Comparison of ENCODE assay signal across 8 mouse cellular contexts in genomic region chr4:136117022-136117421, GRCm38 (mm10). TPM values are rescaled to one million over a fixed set of nuclear protein-coding genes. Genes with fewer than 3 reads are reported as not detected.
DNase-seq lines count a peak whose midpoint lies in the region; ATAC-seq and TF ChIP-seq lines count a peak whose summit lies in the region.

No protein-coding gene starts in this region.

- H3K36me3 ChIP-seq in hindbrain, embryonic 10.5 days, result no peaks in the 10 kb centered on the region
- H3K36me3 ChIP-seq in hindbrain, embryonic 11.5 days (ENCODE audit: control insufficient read depth, insufficient read depth, low read length), result no peaks in the 10 kb centered on the region
- H3K36me3 ChIP-seq in heart, adult 2 months (ENCODE audit: control insufficient read depth, insufficient read depth, low read length), result no peaks in the 10 kb centered on the region
- H3K36me3 ChIP-seq in limb, embryonic 15.5 days, result no peaks in the 10 kb centered on the region

- no peaks in the 10 kb centered on the region for H3K9me3 ChIP-seq in hindbrain, embryonic 10.5 days
- no peaks in the 10 kb centered on the region for H3K9me3 ChIP-seq in hindbrain, embryonic 11.5 days (ENCODE audit: control insufficient read depth, low read length)
- H3K9me3 ChIP-seq in limb, embryonic 15.5 days, result no peaks in the 10 kb centered on the region

- 79% methylated on average over 13 of the region's 13 CpGs for WGBS in hindbrain, embryonic 10.5 days
- WGBS in hindbrain, embryonic 11.5 days, result 72% methylated on average over 13 of the region's 13 CpGs
- 11% methylated on average over 13 of the region's 13 CpGs for WGBS in heart, adult 2 months
- 45% methylated on average over 13 of the region's 13 CpGs for WGBS in limb, embryonic 15.5 days

- H3K4me1 ChIP-seq in hindbrain, embryonic 10.5 days (replicated peaks), result peaks cover 45% of the 10 kb centered on the region
- H3K4me1 ChIP-seq in hindbrain, embryonic 11.5 days (replicated peaks; ENCODE audit: control insufficient read depth, insufficient read depth, low read length), result 0 out of 2 replicates have a peak, but pooled peaks cover 2% of the 10 kb centered on the region
- peaks cover 8% of the 10 kb centered on the region; the same call in 1 of the 2 replicates for H3K4me1 ChIP-seq in heart, adult 2 months (ENCODE audit: control insufficient read depth, insufficient read depth, low read length)
- H3K4me1 ChIP-seq in limb, embryonic 15.5 days, result peaks cover 21% of the 10 kb centered on the region

- intact Hi-C loops in heart, adult 2 months (cut with DNase I), result loop anchor here (5.0 kb wide), 1 partner anchor 45 kb away; no protein-coding TSS in a partner anchor

- TF ChIP-seq POLR2A in heart, adult 2 months (IDR thresholded peaks at IDR 0.05; ENCODE audit: insufficient read depth, low read depth, low read length), result peak; percentile 74

- H3K4me3 ChIP-seq in hindbrain, embryonic 10.5 days, result no peak overlapping the region
- H3K4me3 ChIP-seq in hindbrain, embryonic 11.5 days (ENCODE audit: low read depth, low read length), result no peak overlapping the region
- H3K4me3 ChIP-seq in heart, adult 2 months, result no peak overlapping the region
- no peak overlapping the region for H3K4me3 ChIP-seq in limb, embryonic 15.5 days

- no peak for ATAC-seq in hindbrain, embryonic 11.5 days (ENCODE audit: low FRiP score)
- ATAC-seq in limb, embryonic 15.5 days (ENCODE audit: insufficient number of reproducible peaks, low FRiP score, low TSS enrichment, low read depth), result 0 out of 2 replicates have a peak, but pooled peaks have one; percentile 9
- ATAC-seq in activated CD4-positive, CD25-positive, alpha-beta regulatory T cell, adult 4 months, result no peak

- H3K27me3 ChIP-seq in hindbrain, embryonic 10.5 days (ENCODE audit: insufficient read depth, poor library complexity, severe bottlenecking), result no peaks in the 10 kb centered on the region
- no peaks in the 10 kb centered on the region for H3K27me3 ChIP-seq in hindbrain, embryonic 11.5 days (ENCODE audit: control insufficient read depth, insufficient read depth, low read length)
- no peaks in the 10 kb centered on the region for H3K27me3 ChIP-seq in heart, adult 2 months (ENCODE audit: control insufficient read depth, insufficient read depth, low read length)
- H3K27me3 ChIP-seq in limb, embryonic 15.5 days, result no peaks in the 10 kb centered on the region

- no peak for TF ChIP-seq CTCF in heart, adult 2 months (IDR thresholded peaks at IDR 0.05)

- H3K4me2 ChIP-seq in hindbrain, embryonic 11.5 days (replicated peaks; ENCODE audit: low read depth, low read length), result no peak overlapping the region
- no peak overlapping the region for H3K4me2 ChIP-seq in limb, embryonic 15.5 days

- DNase-seq in hindbrain, embryonic 10.5 days (ENCODE audit: low spot score), result no peak
- DNase-seq in hindbrain, embryonic 11.5 days (ENCODE audit: low spot score), result no peak
- peak; percentile 86 for DNase-seq in adrenal gland, adult 8-10 months
- DNase-seq in heart, adult 2 months, result peak; percentile 72 to 80
- peak; percentile 77 for DNase-seq in skeletal muscle tissue, adult 2 months (ENCODE audit: low read depth, low spot score)
- no peak for DNase-seq in testis, postnatal 14 days (ENCODE audit: low spot score)

- H3K79me2 ChIP-seq in heart, adult 2 months (replicated peaks; ENCODE audit: control insufficient read depth, insufficient read depth, low read length), result no peaks in the 10 kb centered on the region

- H3K27ac ChIP-seq in hindbrain, embryonic 10.5 days, result peak overlapping the region; percentile 14
- no peak overlapping the region for H3K27ac ChIP-seq in hindbrain, embryonic 11.5 days (ENCODE audit: low read depth, low read length)
- peak overlapping the region; percentile 68 for H3K27ac ChIP-seq in heart, adult 2 months
- H3K27ac ChIP-seq in limb, embryonic 15.5 days, result peak overlapping the region; percentile 43

- 0 out of 2 replicates have a peak, but pooled peaks have one; percentile 49 for TF ChIP-seq EP300 in heart, adult 2 months (IDR thresholded peaks at IDR 0.05; ENCODE audit: insufficient read depth, low read depth, low read length)

- no peak overlapping the region for H3K9ac ChIP-seq in hindbrain, embryonic 11.5 days (ENCODE audit: low read depth, low read length)
- peak overlapping the region; percentile 25; the same call in 1 of the 2 replicates for H3K9ac ChIP-seq in heart, adult 2 months (ENCODE audit: low read depth, low read length)
- H3K9ac ChIP-seq in limb, embryonic 15.5 days, result no peak overlapping the region

RNA-seq across cellular contexts. Expression of gene Id3, which starts 26.3 kb away (rescaled TPM):
- 576 and 684 TPM in 2 replicates for polyA plus RNA-seq in hindbrain, embryonic 10.5 days (2016; fragmentation: Nextera tagmentation; extraction: Ambion mirVana)
- polyA plus RNA-seq in hindbrain, embryonic 11.5 days (2014; fragmentation: Nextera tagmentation; extraction: Ambion mirVana), result 453 and 482 TPM in 2 replicates
- total RNA-seq in adrenal gland, adult 8-10 months (2022), result 10 to 100 TPM; 58.3 to 76.8 (median 73.8) TPM
- total RNA-seq in heart, adult 2 months (2021), result 10 to 100 TPM; 56.8 to 58.8 TPM
- polyA plus RNA-seq in heart, adult 2 months (2012; rRNA removed), result 92.1 and 120 TPM in 2 replicates
- polyA plus RNA-seq in limb, embryonic 15.5 days (2015; fragmentation: Nextera tagmentation; extraction: Ambion mirVana), result 488 and 490 TPM in 2 replicates
- polyA plus RNA-seq in activated CD4-positive, CD25-positive, alpha-beta regulatory T cell, adult 4 months (2017; shearing (Covaris generic)), result 100 to 1,000 TPM; 281 to 355 TPM

RNA-seq across cellular contexts. Expression of gene E2f2, which starts 55.2 kb away (rescaled TPM):
- 9.0 and 9.4 TPM in 2 replicates for polyA plus RNA-seq in hindbrain, embryonic 10.5 days (2016; fragmentation: Nextera tagmentation; extraction: Ambion mirVana)
- 5.5 and 6.2 TPM in 2 replicates for polyA plus RNA-seq in hindbrain, embryonic 11.5 days (2014; fragmentation: Nextera tagmentation; extraction: Ambion mirVana)
- total RNA-seq in adrenal gland, adult 8-10 months (2022), result 1 to 10 TPM; 2.6 to 3.6 (median 2.7) TPM
- total RNA-seq in heart, adult 2 months (2021), result 1 to 10 TPM in 1 of 2 experiments, under 1 TPM in 1; 0.65 to 5.3 TPM
- polyA plus RNA-seq in heart, adult 2 months (2012; rRNA removed), result 0.41 and 1.3 TPM in 2 replicates
- 10.0 and 14.5 TPM in 2 replicates for polyA plus RNA-seq in limb, embryonic 15.5 days (2015; fragmentation: Nextera tagmentation; extraction: Ambion mirVana)
- 10 to 100 TPM; 22.0 to 34.6 TPM for polyA plus RNA-seq in activated CD4-positive, CD25-positive, alpha-beta regulatory T cell, adult 4 months (2017; shearing (Covaris generic))

Comparison
In these comparisons a context has a peak if more than half of its experiments do, and no peak if none do; other contexts are left out.
1. DNase-seq: peak in adrenal gland, adult 8-10 months (single experiment), heart, adult 2 months (2 of 2) and skeletal muscle tissue, adult 2 months (single experiment); none in hindbrain, embryonic 10.5 days (single experiment), hindbrain, embryonic 11.5 days (single experiment) and testis, postnatal 14 days (single experiment).